ENCODE assay signal across 13 mouse cellular contexts in the genomic region with DNA sequence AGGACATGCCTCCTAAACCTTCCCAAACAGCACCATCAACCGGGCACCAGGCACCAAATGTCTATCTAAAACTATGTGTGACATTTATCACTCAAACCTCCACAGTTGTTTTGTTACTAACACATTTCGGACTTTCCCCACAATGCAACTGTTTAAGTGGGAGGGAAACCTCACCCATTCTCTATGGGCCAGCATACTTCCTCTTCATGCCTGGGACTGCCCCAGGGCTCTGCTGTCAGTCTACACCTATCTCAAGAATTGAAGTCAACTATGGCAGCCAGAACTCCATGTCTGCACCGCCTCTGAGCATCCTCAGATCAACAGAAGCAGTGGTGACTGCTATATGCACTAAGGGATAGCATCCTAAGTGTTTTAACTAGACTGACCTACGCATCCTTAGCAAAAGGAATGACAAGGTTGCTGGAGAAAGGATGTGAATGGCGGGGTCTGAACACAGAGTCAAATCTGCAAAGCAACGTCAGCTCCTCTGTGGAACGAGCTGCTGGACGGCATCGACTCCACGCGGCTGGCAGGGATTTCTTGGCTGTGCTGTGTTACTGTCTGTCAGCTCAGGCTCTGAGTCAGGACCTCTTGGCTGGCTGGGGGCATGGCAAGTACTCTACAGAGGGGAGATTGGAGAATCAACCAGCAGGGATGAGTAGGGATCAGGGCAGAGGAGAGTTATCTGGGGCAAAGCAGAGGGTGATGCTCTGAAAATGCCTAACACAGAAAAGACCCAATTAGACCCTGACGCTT. TPM values are rescaled to one million over a fixed set of nuclear protein-coding genes. Genes with fewer than 3 reads are reported as not detected.
DNase-seq lines count a peak whose midpoint lies in the region; ATAC-seq and TF ChIP-seq lines count a peak whose summit lies in the region.
"Had no signal": no experiment of that assay in that cellular context is flagged by ENCODE, and none has a peak within 500 bp of the region (broad histone marks: within the 10 kb centered on the region; RNA-seq: fewer than 3 reads in every experiment).

No protein-coding gene starts in this region.

- H3K9me3 ChIP-seq in hindbrain, embryonic 10.5 days: no peaks in the 10 kb centered on the region
- no peaks in the 10 kb centered on the region for H3K9me3 ChIP-seq in hindbrain, embryonic 16.5 days (ENCODE audit: control insufficient read depth, low read length)
- H3K9me3 ChIP-seq in stomach, postnatal 0 days (ENCODE audit: control insufficient read depth, low read length): no peaks in the 10 kb centered on the region
- H3K9me3 ChIP-seq: embryonic facial prominence, embryonic 12.5 days; liver, embryonic 15.5 days had no signal

- WGBS in hindbrain, embryonic 10.5 days: 87% methylated on average over 12 of the region's 12 CpGs
- WGBS in hindbrain, embryonic 16.5 days: 83% methylated on average over 12 of the region's 12 CpGs
- WGBS in bone marrow, adult 2 months: 80% methylated on average over 12 of the region's 12 CpGs
- 83% methylated on average over 12 of the region's 12 CpGs for WGBS in stomach, postnatal 0 days

- no peak for DNase-seq in hindbrain, embryonic 10.5 days (ENCODE audit: low spot score)
- DNase-seq in CD4-positive helper T cell, adult 2 months (ENCODE audit: low read depth, low spot score): peak; percentile 70
- DNase-seq in induced T-regulatory cell, adult 2 months (ENCODE audit: low read depth): peak; percentile 87
- DNase-seq in urinary bladder, postnatal 10 days (ENCODE audit: low spot score): no peak
- no peak for DNase-seq in embryo, embryonic 10.5 days (ENCODE audit: low spot score)
- DNase-seq in stomach, postnatal 0 days (ENCODE audit: low spot score): no peak
- DNase-seq: cerebellum, adult 11 months; kidney, postnatal 10 days had no signal

- H3K4me3 ChIP-seq in hindbrain, embryonic 10.5 days: no peak overlapping the region
- no peak overlapping the region for H3K4me3 ChIP-seq in hindbrain, embryonic 16.5 days (ENCODE audit: low read length)
- no peak overlapping the region for H3K4me3 ChIP-seq in bone marrow, adult 2 months (replicated peaks; ENCODE audit: control insufficient read depth, low read depth, low read length)
- H3K4me3 ChIP-seq in stomach, postnatal 0 days (ENCODE audit: low read depth, low read length): no peak overlapping the region
- H3K4me3 ChIP-seq: embryonic facial prominence, embryonic 12.5 days; liver, embryonic 15.5 days had no signal

- H3K36me3 ChIP-seq in hindbrain, embryonic 10.5 days: peaks cover 20% of the 10 kb centered on the region; the same call in 1 of the 2 replicates
- no peaks in the 10 kb centered on the region for H3K36me3 ChIP-seq in hindbrain, embryonic 16.5 days (ENCODE audit: control insufficient read depth, insufficient read depth, low read length)
- no peaks in the 10 kb centered on the region for H3K36me3 ChIP-seq in stomach, postnatal 0 days (ENCODE audit: control insufficient read depth, insufficient read depth, low read length)
- H3K36me3 ChIP-seq: embryonic facial prominence, embryonic 12.5 days; liver, embryonic 15.5 days had no signal

- no peaks in the 10 kb centered on the region for H3K27me3 ChIP-seq in hindbrain, embryonic 10.5 days (ENCODE audit: insufficient read depth, poor library complexity, severe bottlenecking)
- no peaks in the 10 kb centered on the region for H3K27me3 ChIP-seq in hindbrain, embryonic 16.5 days (replicated peaks; ENCODE audit: control insufficient read depth, insufficient read depth, low read length)
- no peaks in the 10 kb centered on the region for H3K27me3 ChIP-seq in stomach, postnatal 0 days (ENCODE audit: control insufficient read depth, insufficient read depth, low read length)
- H3K27me3 ChIP-seq: embryonic facial prominence, embryonic 12.5 days; liver, embryonic 15.5 days had no signal

- no peak overlapping the region for H3K9ac ChIP-seq in hindbrain, embryonic 16.5 days (ENCODE audit: low read depth, low read length)
- H3K9ac ChIP-seq in stomach, postnatal 0 days (ENCODE audit: low read length): no peak overlapping the region
- H3K9ac ChIP-seq: embryonic facial prominence, embryonic 12.5 days; liver, embryonic 15.5 days had no signal

- H3K27ac ChIP-seq in hindbrain, embryonic 10.5 days: peak overlapping the region; percentile 72
- no peak overlapping the region for H3K27ac ChIP-seq in hindbrain, embryonic 16.5 days (ENCODE audit: low read depth, low read length)
- H3K27ac ChIP-seq in bone marrow, adult 2 months (ENCODE audit: control insufficient read depth, insufficient read depth, low read depth, low read length, poor library complexity): peak overlapping the region; percentile 57
- H3K27ac ChIP-seq in stomach, postnatal 0 days (replicated peaks): no peak overlapping the region
- H3K27ac ChIP-seq: embryonic facial prominence, embryonic 12.5 days had no signal

- no peak for TF ChIP-seq EP300 in stomach, postnatal 0 days (optimal IDR thresholded peaks at IDR 0.05)

- TF ChIP-seq POLR2A in bone marrow, adult 2 months (IDR thresholded peaks at IDR 0.05; ENCODE audit: borderline replicate concordance, control insufficient read depth, low read depth, low read length): no peak

- H3K4me2 ChIP-seq in hindbrain, embryonic 16.5 days (ENCODE audit: low read length): no peak overlapping the region
- no peak overlapping the region for H3K4me2 ChIP-seq in stomach, postnatal 0 days (replicated peaks; ENCODE audit: low read depth)
- H3K4me2 ChIP-seq: embryonic facial prominence, embryonic 12.5 days; liver, embryonic 15.5 days had no signal

- no peak for ATAC-seq in hindbrain, embryonic 16.5 days
- ATAC-seq in stomach, postnatal 0 days (ENCODE audit: low FRiP score, low TSS enrichment): no peak
- ATAC-seq: midbrain, embryonic 16.5 days had no signal

- peaks cover 94% of the 10 kb centered on the region for H3K4me1 ChIP-seq in hindbrain, embryonic 10.5 days (replicated peaks)
- H3K4me1 ChIP-seq in hindbrain, embryonic 16.5 days (ENCODE audit: control insufficient read depth, insufficient read depth, low read depth, low read length): peaks cover 14% of the 10 kb centered on the region
- peaks cover 21% of the 10 kb centered on the region for H3K4me1 ChIP-seq in bone marrow, adult 2 months (ENCODE audit: control insufficient read depth, insufficient read depth, low read length)
- H3K4me1 ChIP-seq in stomach, postnatal 0 days (replicated peaks; ENCODE audit: control insufficient read depth, insufficient read depth): 0 out of 2 replicates have a peak, but pooled peaks cover 5% of the 10 kb centered on the region

- TF ChIP-seq CTCF in bone marrow, adult 2 months (IDR thresholded peaks at IDR 0.05; ENCODE audit: control insufficient read depth, insufficient read depth, low read length): no peak
- no peak for TF ChIP-seq CTCF in stomach, postnatal 0 days (IDR thresholded peaks at IDR 0.05; ENCODE audit: low read depth)

RNA-seq across cellular contexts. Expression of gene Ccdc88c, which starts 23.0 kb away (rescaled TPM):
- polyA plus RNA-seq in hindbrain, embryonic 10.5 days (2016; fragmentation: Nextera tagmentation; extraction: Ambion mirVana): 13.3 and 17.6 TPM in 2 replicates
- 9.0 and 10.9 TPM in 2 replicates for polyA plus RNA-seq in hindbrain, embryonic 16.5 days (2015; fragmentation: Nextera tagmentation; extraction: Ambion mirVana)
- 68.4 and 138 TPM in 2 replicates for polyA plus RNA-seq in bone marrow, adult 2 months (2011; ENCODE audit: insufficient read depth, insufficient read length, low replicate concordance, missing spikeins)
- polyA plus RNA-seq in stomach, postnatal 0 days (2015; fragmentation: Nextera tagmentation; extraction: Ambion mirVana): 5.7 and 6.0 TPM in 2 replicates

Comparison
In these comparisons a context has a peak if more than half of its experiments do, and no peak if none do; other contexts are left out.
1. H3K27ac ChIP-seq: peak in hindbrain, embryonic 10.5 days (single experiment) and bone marrow, adult 2 months (single experiment); none in hindbrain, embryonic 16.5 days (single experiment) and stomach, postnatal 0 days (single experiment).
2. DNase-seq: peak in CD4-positive helper T cell, adult 2 months (single experiment) and induced T-regulatory cell, adult 2 months (single experiment); none in hindbrain, embryonic 10.5 days (single experiment), urinary bladder, postnatal 10 days (single experiment), embryo, embryonic 10.5 days (single experiment) and stomach, postnatal 0 days (single experiment).